Mouse (Mus musculus): ENCODE measurements around the gene Nr6a1.

DNA sequence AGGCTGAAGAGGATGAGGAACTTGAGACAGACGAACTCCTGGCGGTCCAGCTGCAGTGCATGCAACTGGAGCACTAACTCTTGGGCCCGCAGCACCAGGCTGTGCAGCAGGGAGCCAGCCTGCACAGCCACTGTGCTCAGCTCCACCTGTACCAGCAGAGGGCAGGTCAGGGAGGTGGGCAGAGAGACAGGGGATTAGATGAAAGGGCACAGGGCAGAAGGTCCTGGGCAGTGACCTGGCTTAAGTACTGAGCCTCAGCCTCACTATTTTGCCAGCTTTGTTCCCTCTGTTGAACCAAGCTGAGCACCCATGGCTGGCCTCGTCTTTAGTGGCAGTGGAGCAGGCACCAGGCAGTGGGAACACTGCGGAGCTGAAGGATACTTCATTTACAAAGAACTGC lies 227.3 kb downstream of the Nr6a1 start:
- TF ChIP-seq ZNF384 (IDR thresholded peaks at IDR 0.05; ENCODE audit: low read depth, low read length) (no peak), CHD2 (IDR thresholded peaks at IDR 0.05; ENCODE audit: low read depth, low read length) (no peak), MAFK (IDR thresholded peaks at IDR 0.05; ENCODE audit: insufficient read depth, low read depth, low read length) (no peak)

All from ES-E14 (cell line).